ENCODE assay signal across 13 mouse cellular contexts in genomic region chr5:66503033-66503432, GRCm38 (mm10).
"Had no signal": no experiment of that assay in that cellular context is flagged by ENCODE, and none has a peak within 500 bp of the region (broad histone marks: within the 10 kb centered on the region; RNA-seq: fewer than 3 reads in every experiment).

No protein-coding gene starts in this region.

- H3K36me3 ChIP-seq: intestine, embryonic 15.5 days; limb, embryonic 13.5 days; midbrain, embryonic 12.5 days; neural tube, embryonic 13.5 days had no signal

- DNase-seq: left cerebral cortex, postnatal 4 days; retina, postnatal 1 day; right cerebral cortex, postnatal 4 days; spleen, adult 18-20 months; thymus, adult 2 months; thymus, postnatal 25 days had no signal

- H3K4me1 ChIP-seq: megakaryocyte, embryonic 14.5 days had no signal

- ATAC-seq: midbrain, embryonic 16.5 days had no signal

- H3K9ac ChIP-seq: hindbrain, embryonic 14.5 days; intestine, embryonic 15.5 days; limb, embryonic 13.5 days; midbrain, embryonic 12.5 days; neural tube, embryonic 13.5 days had no signal

- H3K27ac ChIP-seq: hindbrain, embryonic 14.5 days; intestine, embryonic 15.5 days; limb, embryonic 13.5 days; midbrain, embryonic 12.5 days had no signal

- H3K9me3 ChIP-seq: intestine, embryonic 15.5 days; limb, embryonic 13.5 days; neural tube, embryonic 13.5 days had no signal

- H3K4me3 ChIP-seq: intestine, embryonic 15.5 days; limb, embryonic 13.5 days; megakaryocyte, embryonic 14.5 days; midbrain, embryonic 12.5 days; neural tube, embryonic 13.5 days had no signal

- H3K4me2 ChIP-seq: hindbrain, embryonic 14.5 days; limb, embryonic 13.5 days; midbrain, embryonic 12.5 days; neural tube, embryonic 13.5 days had no signal

- H3K27me3 ChIP-seq: intestine, embryonic 15.5 days; limb, embryonic 13.5 days; megakaryocyte, embryonic 14.5 days; midbrain, embryonic 12.5 days; neural tube, embryonic 13.5 days had no signal
